Mouse (Mus musculus): Measurements from ENCODE around the gene Gm20867.
"Not testable (repeated sequence)": the region's sequence is repeated elsewhere in the genome, so short reads cannot be mapped to it uniquely, and the experiment has no call there.

Gm20867 gene

DNA sequence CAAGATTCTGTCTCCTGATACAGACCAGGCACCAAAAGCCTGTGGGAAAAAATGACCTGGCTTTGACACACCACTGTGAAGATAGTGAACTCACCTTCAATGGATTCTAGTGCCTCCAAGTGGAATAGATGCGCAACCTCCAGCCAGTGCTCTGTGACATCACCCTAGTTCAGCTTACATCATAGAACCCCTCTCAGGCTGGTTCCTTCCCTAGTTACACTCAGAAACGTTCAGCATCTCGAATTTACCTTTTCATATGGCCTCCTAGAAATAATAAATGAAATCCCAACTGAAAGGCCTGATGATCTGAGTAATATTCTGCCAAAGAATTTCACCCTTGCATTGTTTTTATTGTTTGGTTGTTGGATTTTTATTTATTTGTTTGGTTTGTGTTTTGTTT, at the start of gene Gm20867:
Gene Gm20867 (minus strand): TSS at position 101 of the 400 bp plus-strand sequence.
- not testable (repeated sequence) for DNase-seq (ENCODE audit: low spot score in 2 of 2)
